Comparison of ENCODE assay signal across 8 mouse cellular contexts in genomic region chr1:86526789-86527598, GRCm38 (mm10). TPM values are rescaled to one million over a fixed set of nuclear protein-coding genes. Genes with fewer than 3 reads are reported as not detected.
DNase-seq lines count a peak whose midpoint lies in the region; ATAC-seq and TF ChIP-seq lines count a peak whose summit lies in the region.

No protein-coding gene starts in this region.

- TF ChIP-seq EP300 in lung, postnatal 0 days (IDR thresholded peaks at IDR 0.05): no peak

- no peaks in the 10 kb centered on the region for H3K27me3 ChIP-seq in heart, embryonic 10.5 days (ENCODE audit: insufficient read depth, poor library complexity, severe bottlenecking)
- H3K27me3 ChIP-seq in kidney, embryonic 15.5 days: no peaks in the 10 kb centered on the region
- H3K27me3 ChIP-seq in lung, postnatal 0 days (replicated peaks; ENCODE audit: insufficient read depth, low read length): no peaks in the 10 kb centered on the region

- intact Hi-C loops in left cerebral cortex, postnatal 14 days (cut with DNase I): no loop called here

- peaks cover 31% of the 10 kb centered on the region for H3K36me3 ChIP-seq in heart, embryonic 10.5 days
- peaks cover 27% of the 10 kb centered on the region for H3K36me3 ChIP-seq in kidney, embryonic 15.5 days
- H3K36me3 ChIP-seq in lung, postnatal 0 days (ENCODE audit: insufficient read depth, low read length): peaks cover 5% of the 10 kb centered on the region; the same call in 1 of the 2 replicates

- H3K27ac ChIP-seq in heart, embryonic 10.5 days: peak overlapping the region; percentile 95
- peak overlapping the region; percentile 99 for H3K27ac ChIP-seq in kidney, embryonic 15.5 days
- peak overlapping the region; percentile 94 for H3K27ac ChIP-seq in lung, postnatal 0 days (ENCODE audit: low read length)

- ATAC-seq in kidney, embryonic 15.5 days (replicated peaks; ENCODE audit: low FRiP score): no peak
- no peak for ATAC-seq in lung, postnatal 0 days
- no peak for ATAC-seq in monocyte, adult 5-6 weeks (replicated peaks; ENCODE audit: insufficient number of reproducible peaks, low FRiP score, low TSS enrichment, poor library complexity, severe bottlenecking)

- WGBS in heart, embryonic 10.5 days: under 1% methylated on average over 111 of the region's 111 CpGs
- under 1% methylated on average over 110 of the region's 111 CpGs for WGBS in kidney, embryonic 15.5 days
- WGBS in lung, postnatal 0 days: under 1% methylated on average over 109 of the region's 111 CpGs

- peak overlapping the region; percentile 99 for H3K4me3 ChIP-seq in heart, embryonic 10.5 days
- H3K4me3 ChIP-seq in kidney, embryonic 15.5 days (replicated peaks): peak overlapping the region; percentile 94
- peak overlapping the region; percentile 97 for H3K4me3 ChIP-seq in lung, postnatal 0 days (ENCODE audit: low read depth, low read length)

- H3K4me1 ChIP-seq in heart, embryonic 10.5 days: peaks cover 54% of the 10 kb centered on the region
- H3K4me1 ChIP-seq in kidney, embryonic 15.5 days: peaks cover 48% of the 10 kb centered on the region
- peaks cover 7% of the 10 kb centered on the region for H3K4me1 ChIP-seq in lung, postnatal 0 days (ENCODE audit: insufficient read depth, low read depth, low read length)

- peak; percentile 19 to 25 for DNase-seq in left cerebral cortex, adult 18-20 months (ENCODE audit: low spot score in 2 of 2)
- DNase-seq in left cerebral cortex, postnatal 14 days (ENCODE audit: low spot score in 2 of 2): no peak
- peak; percentile 73 to 74 for DNase-seq in cerebellum, postnatal 14 days
- no peak for DNase-seq in heart, embryonic 10.5 days (ENCODE audit: low spot score)
- DNase-seq in lung, postnatal 0 days (ENCODE audit: low spot score): no peak
- DNase-seq in spleen, postnatal 10 days (ENCODE audit: low spot score in 2 of 2): peak; percentile 55 to 62

- H3K4me2 ChIP-seq in kidney, embryonic 15.5 days: peak overlapping the region; percentile 88
- peak overlapping the region; percentile 83 for H3K4me2 ChIP-seq in lung, postnatal 0 days (replicated peaks; ENCODE audit: low read depth, low read length)

- peak overlapping the region; percentile 100 for H3K9ac ChIP-seq in kidney, embryonic 15.5 days
- H3K9ac ChIP-seq in lung, postnatal 0 days (replicated peaks; ENCODE audit: low read depth): peak overlapping the region; percentile 99

- TF ChIP-seq CTCF in lung, postnatal 0 days (IDR thresholded peaks at IDR 0.05): no peak

- no peaks in the 10 kb centered on the region for H3K9me3 ChIP-seq in heart, embryonic 10.5 days
- no peaks in the 10 kb centered on the region for H3K9me3 ChIP-seq in kidney, embryonic 15.5 days (replicated peaks)
- H3K9me3 ChIP-seq in lung, postnatal 0 days (ENCODE audit: low read length): no peaks in the 10 kb centered on the region

RNA-seq across cellular contexts. Expression of gene Ptma, which starts 0.5 kb away (rescaled TPM):
- 100 to 1,000 TPM; 356 to 357 TPM for total RNA-seq in left cerebral cortex, adult 18-20 months (2021)
- 100 to 1,000 TPM; 336 to 423 TPM for total RNA-seq in left cerebral cortex, postnatal 14 days (2021)
- 1,013 and 1,650 TPM in 2 replicates for polyA plus RNA-seq in heart, embryonic 10.5 days (2016; fragmentation: Nextera tagmentation; extraction: Ambion mirVana)
- polyA plus RNA-seq in kidney, embryonic 15.5 days (2015; fragmentation: Nextera tagmentation; extraction: Ambion mirVana): 2,949 and 3,271 TPM in 2 replicates
- polyA plus RNA-seq in lung, postnatal 0 days (2015; fragmentation: Nextera tagmentation; extraction: Ambion mirVana): 1,264 and 1,361 TPM in 2 replicates
- total RNA-seq in monocyte, adult 5-6 weeks (2017): 2,048 to 2,960 TPM (median 2,606 TPM) in 3 replicates

RNA-seq across cellular contexts. Expression of gene Pde6d, which starts 55.4 kb away (rescaled TPM):
- total RNA-seq in left cerebral cortex, adult 18-20 months (2021): 10 to 100 TPM; 50.6 to 51.6 TPM
- total RNA-seq in left cerebral cortex, postnatal 14 days (2021): 10 to 100 TPM; 60.5 to 63.2 TPM
- polyA plus RNA-seq in heart, embryonic 10.5 days (2016; fragmentation: Nextera tagmentation; extraction: Ambion mirVana): 69.7 and 73.6 TPM in 2 replicates
- polyA plus RNA-seq in kidney, embryonic 15.5 days (2015; fragmentation: Nextera tagmentation; extraction: Ambion mirVana): 61.5 and 64.7 TPM in 2 replicates
- polyA plus RNA-seq in lung, postnatal 0 days (2015; fragmentation: Nextera tagmentation; extraction: Ambion mirVana): 43.4 and 50.4 TPM in 2 replicates
- 3.1 to 7.8 TPM (median 4.1 TPM) in 3 replicates for total RNA-seq in monocyte, adult 5-6 weeks (2017)

RNA-seq across cellular contexts. Expression of gene Cops7b, which starts 55.7 kb away (rescaled TPM):
- total RNA-seq in left cerebral cortex, adult 18-20 months (2021): 10 to 100 TPM; 24.1 to 24.2 TPM
- 10 to 100 TPM; 24.8 to 28.7 TPM for total RNA-seq in left cerebral cortex, postnatal 14 days (2021)
- 41.3 and 45.9 TPM in 2 replicates for polyA plus RNA-seq in heart, embryonic 10.5 days (2016; fragmentation: Nextera tagmentation; extraction: Ambion mirVana)
- 42.9 and 43.6 TPM in 2 replicates for polyA plus RNA-seq in kidney, embryonic 15.5 days (2015; fragmentation: Nextera tagmentation; extraction: Ambion mirVana)
- polyA plus RNA-seq in lung, postnatal 0 days (2015; fragmentation: Nextera tagmentation; extraction: Ambion mirVana): 18.0 and 19.3 TPM in 2 replicates
- 5.7 to 10.7 TPM (median 8.9 TPM) in 3 replicates for total RNA-seq in monocyte, adult 5-6 weeks (2017)

Comparison
In these comparisons a context has a peak if more than half of its experiments do, and no peak if none do; other contexts are left out.
1. DNase-seq: peak in left cerebral cortex, adult 18-20 months (2 of 2), cerebellum, postnatal 14 days (2 of 2) and spleen, postnatal 10 days (2 of 2); none in left cerebral cortex, postnatal 14 days (0 of 2), heart, embryonic 10.5 days (single experiment) and lung, postnatal 0 days (single experiment).
2. Peak in every context shown above with its lines, with median percentiles within 50 percentile points of each other: H3K27ac ChIP-seq and H3K4me3 ChIP-seq.